Comparison of ENCODE assay signal across 21 mouse cellular contexts in genomic region chr1:78706338-78706737, GRCm38 (mm10). TPM values are rescaled to one million over a fixed set of nuclear protein-coding genes. Genes with fewer than 3 reads are reported as not detected.
A peak's percentile ranks its signal among the peaks of the same experiment; 100 is the strongest.
DNase-seq lines count a peak whose midpoint lies in the region; ATAC-seq and TF ChIP-seq lines count a peak whose summit lies in the region.
"Had no signal": no experiment of that assay in that cellular context is flagged by ENCODE, and none has a peak within 500 bp of the region (broad histone marks: within the 10 kb centered on the region; RNA-seq: fewer than 3 reads in every experiment).

No protein-coding gene starts in this region.

- WGBS in kidney, postnatal 0 days: 64% methylated on average over 10 of the region's 10 CpGs
- 66% methylated on average over 10 of the region's 10 CpGs for WGBS in lung, embryonic 16.5 days

- H3K4me3 ChIP-seq in kidney, postnatal 0 days (replicated peaks; ENCODE audit: low read depth, low read length): no peak overlapping the region
- no peak overlapping the region for H3K4me3 ChIP-seq in lung, embryonic 16.5 days (ENCODE audit: low read length)
- H3K4me3 ChIP-seq: embryonic facial prominence, embryonic 13.5 days; embryonic facial prominence, embryonic 15.5 days; erythroblast, embryonic 14.5 days; forebrain, embryonic 10.5 days; forebrain, embryonic 12.5 days had no signal

- no peak overlapping the region for H3K9ac ChIP-seq in kidney, postnatal 0 days (ENCODE audit: low read depth, low read length)
- H3K9ac ChIP-seq in lung, embryonic 16.5 days (ENCODE audit: low read length): no peak overlapping the region
- H3K9ac ChIP-seq: embryonic facial prominence, embryonic 13.5 days; embryonic facial prominence, embryonic 15.5 days; forebrain, embryonic 12.5 days had no signal

- ATAC-seq in kidney, postnatal 0 days (replicated peaks; ENCODE audit: low FRiP score, low read depth): no peak
- peak; percentile 53; the same call in 1 of the 2 replicates for ATAC-seq in lung, embryonic 16.5 days (ENCODE audit: low read depth)
- ATAC-seq: forebrain, embryonic 14.5 days; forebrain, embryonic 16.5 days had no signal

- no peak for TF ChIP-seq CTCF in kidney, postnatal 0 days (IDR thresholded peaks at IDR 0.05; ENCODE audit: low read depth)

- no peak overlapping the region for H3K27ac ChIP-seq in kidney, postnatal 0 days
- no peak overlapping the region for H3K27ac ChIP-seq in lung, embryonic 16.5 days (ENCODE audit: low read length)
- H3K27ac ChIP-seq: embryonic facial prominence, embryonic 13.5 days; embryonic facial prominence, embryonic 15.5 days; forebrain, embryonic 10.5 days; forebrain, embryonic 12.5 days had no signal

- H3K4me2 ChIP-seq in kidney, postnatal 0 days (ENCODE audit: low read length): no peak overlapping the region
- no peak overlapping the region for H3K4me2 ChIP-seq in lung, embryonic 16.5 days (ENCODE audit: low read depth, low read length)
- H3K4me2 ChIP-seq: embryonic facial prominence, embryonic 13.5 days; embryonic facial prominence, embryonic 15.5 days; forebrain, embryonic 12.5 days had no signal

- H3K4me1 ChIP-seq in kidney, postnatal 0 days (replicated peaks; ENCODE audit: insufficient read depth, low read length): no peaks in the 10 kb centered on the region
- no peaks in the 10 kb centered on the region for H3K4me1 ChIP-seq in lung, embryonic 16.5 days (replicated peaks; ENCODE audit: control insufficient read depth, insufficient read depth, low read length)
- H3K4me1 ChIP-seq: embryonic facial prominence, embryonic 15.5 days; forebrain, embryonic 10.5 days; forebrain, embryonic 12.5 days had no signal

- H3K9me3 ChIP-seq in kidney, postnatal 0 days (replicated peaks; ENCODE audit: low read length): no peaks in the 10 kb centered on the region
- H3K9me3 ChIP-seq in lung, embryonic 16.5 days (ENCODE audit: control insufficient read depth, low read length): no peaks in the 10 kb centered on the region
- H3K9me3 ChIP-seq: embryonic facial prominence, embryonic 13.5 days; embryonic facial prominence, embryonic 15.5 days; forebrain, embryonic 10.5 days; forebrain, embryonic 12.5 days had no signal

- no peaks in the 10 kb centered on the region for H3K27me3 ChIP-seq in kidney, postnatal 0 days (ENCODE audit: insufficient read depth, low read length)
- no peaks in the 10 kb centered on the region for H3K27me3 ChIP-seq in lung, embryonic 16.5 days (ENCODE audit: control insufficient read depth, insufficient read depth, low read depth, low read length)
- H3K27me3 ChIP-seq: embryonic facial prominence, embryonic 13.5 days; embryonic facial prominence, embryonic 15.5 days; forebrain, embryonic 12.5 days had no signal

- H3K36me3 ChIP-seq in kidney, postnatal 0 days (ENCODE audit: insufficient read depth, low read length): peaks cover 14% of the 10 kb centered on the region
- H3K36me3 ChIP-seq in lung, embryonic 16.5 days (ENCODE audit: control insufficient read depth, insufficient read depth, low read length): peaks cover 13% of the 10 kb centered on the region

- DNase-seq in kidney, postnatal 0 days (ENCODE audit: low spot score): peak; percentile 61
- no peak for DNase-seq in kidney, postnatal 25 days
- no peak for DNase-seq in lung, adult 18-20 months
- DNase-seq: adrenal gland, adult 2 months; adrenal gland, postnatal 10 days; adrenal gland, postnatal 25 days; cerebellum, adult 11 months; cerebellum, adult 18-20 months; cerebellum, adult 8-10 months; cerebellum, adult 9-11 months; cerebellum, postnatal 14 days; cerebellum, postnatal 36 days; embryo, embryonic 11 days had no signal

RNA-seq across cellular contexts. Expression of gene Utp14b, which starts 48.5 kb away (rescaled TPM):
- 2.6 and 2.7 TPM in 2 replicates for polyA plus RNA-seq in kidney, postnatal 0 days (2015; fragmentation: Nextera tagmentation; extraction: Ambion mirVana)
- 2.8 and 3.1 TPM in 2 replicates for polyA plus RNA-seq in lung, embryonic 16.5 days (2015; fragmentation: Nextera tagmentation; extraction: Ambion mirVana)

RNA-seq across cellular contexts. Expression of gene Acsl3, which starts 48.7 kb away (rescaled TPM):
- polyA plus RNA-seq in kidney, postnatal 0 days (2015; fragmentation: Nextera tagmentation; extraction: Ambion mirVana): 55.2 and 58.2 TPM in 2 replicates
- polyA plus RNA-seq in lung, embryonic 16.5 days (2015; fragmentation: Nextera tagmentation; extraction: Ambion mirVana): 38.5 and 40.7 TPM in 2 replicates
